Mouse (Mus musculus): ENCODE measurements around the gene Bin2.

GRCm38 (mm10) chr15:100664813-100665274 lies 4.5 kb downstream of the Bin2 start:
- no peak for TF ChIP-seq CTCF (IDR thresholded peaks at IDR 0.05; ENCODE audit: borderline replicate concordance, extremely low read depth, insufficient read depth, insufficient read length)
- TF ChIP-seq POLR2A (IDR thresholded peaks at IDR 0.05; ENCODE audit: borderline replicate concordance, extremely low read depth, insufficient read depth, insufficient read length, poor library complexity, severe bottlenecking): no peak

Measured in brain, embryonic 14.5 days (tissue).